Mouse (Mus musculus) layer of hippocampus, adult 9-10 months (tissue): ENCODE measurements at regions not wholly inside any gene's neighbourhood (a gene's known extent, or its start where the extent isn't known, plus 50 kb on each side); places are given as distances from the start of the nearest gene placed in this dataset.

Source experiments
- DNase-seq: peaks from one replicate; pipeline ENCODE4 v3.0.0; 2022; ENCODE audit warnings: low spot score

DNA sequence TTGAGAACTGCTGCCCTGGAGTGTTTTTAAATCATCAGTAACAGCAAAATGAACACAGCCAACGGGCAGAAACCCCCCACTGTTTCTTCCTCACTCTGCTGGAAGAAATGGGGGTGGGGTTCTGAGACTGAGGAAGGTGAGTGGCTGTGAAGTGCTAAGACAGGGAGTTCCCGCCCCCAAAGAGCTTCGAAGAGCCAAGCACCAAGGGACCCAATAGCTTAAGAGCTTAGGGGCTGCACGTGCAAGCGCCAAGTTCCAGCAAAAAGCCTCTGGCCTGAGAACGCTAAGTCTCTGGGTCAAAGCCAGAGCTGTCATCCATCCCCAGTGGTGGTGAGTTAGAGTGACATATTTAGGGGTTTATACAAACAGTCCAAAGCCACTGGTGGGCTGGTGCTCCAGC is 55.1 kb upstream of the Pcbd1 start:
- DNase-seq = no peak

DNA sequence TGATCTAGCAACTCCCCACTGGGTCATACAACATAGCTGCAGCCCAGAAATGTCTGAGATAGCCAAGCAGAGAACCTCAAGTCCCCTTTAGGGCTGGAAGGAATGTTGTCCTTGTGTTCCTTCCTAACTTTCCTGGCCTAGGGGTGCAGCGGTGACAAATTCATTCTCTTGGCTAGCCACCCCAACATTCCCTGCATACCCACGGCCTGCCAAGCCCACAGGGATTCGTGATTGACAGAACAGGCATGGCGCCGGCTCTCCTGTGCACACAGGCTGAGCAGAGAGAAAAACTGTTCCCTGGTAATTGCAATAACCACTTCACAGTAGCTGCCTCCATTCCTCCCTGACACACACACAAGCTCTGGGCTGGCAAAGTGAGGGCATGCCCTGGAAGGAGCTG is 60.5 kb upstream of the Pcbd1 start:
- no peak for DNase-seq

DNA sequence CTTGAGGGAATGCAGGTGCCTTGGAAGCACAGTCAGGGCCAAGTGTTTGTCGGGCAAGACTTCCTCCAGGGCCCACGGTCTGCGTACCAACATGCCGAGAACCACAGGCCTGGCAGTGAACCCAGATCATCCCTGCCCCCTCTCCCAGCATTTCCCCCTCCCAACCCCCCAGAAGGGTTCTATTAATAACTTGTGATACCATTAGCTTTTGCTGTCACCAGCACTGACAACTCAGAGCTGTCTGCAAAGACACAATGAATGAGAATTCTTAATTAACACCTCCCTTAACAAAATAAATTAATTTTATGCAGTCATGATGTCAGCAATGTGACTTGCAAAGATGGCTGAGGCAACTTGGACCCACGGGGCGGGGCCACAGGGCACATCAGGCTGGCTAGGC is 61.9 kb upstream of the Pcbd1 start:
- DNase-seq = no peak

DNA sequence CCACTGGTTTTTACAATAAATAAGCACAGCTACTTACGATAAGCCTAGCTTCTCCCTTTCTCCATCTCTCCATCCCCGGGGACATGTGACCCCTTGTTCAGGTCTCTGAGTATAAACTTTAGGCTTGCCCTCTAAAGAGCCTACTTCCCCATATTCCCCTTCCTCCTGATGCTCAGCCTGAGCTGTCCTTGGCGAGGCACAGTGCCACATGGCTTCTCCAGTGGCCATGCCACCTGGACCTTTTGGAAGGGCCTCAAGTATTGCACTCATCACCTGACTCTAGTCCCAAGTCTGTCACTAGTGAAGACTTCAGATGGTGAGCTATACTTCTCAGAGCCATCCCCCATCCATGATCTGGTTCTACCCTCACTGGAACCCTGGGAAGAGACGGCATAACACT is 64.1 kb upstream of the Pcbd1 start:
- no peak for DNase-seq

DNA sequence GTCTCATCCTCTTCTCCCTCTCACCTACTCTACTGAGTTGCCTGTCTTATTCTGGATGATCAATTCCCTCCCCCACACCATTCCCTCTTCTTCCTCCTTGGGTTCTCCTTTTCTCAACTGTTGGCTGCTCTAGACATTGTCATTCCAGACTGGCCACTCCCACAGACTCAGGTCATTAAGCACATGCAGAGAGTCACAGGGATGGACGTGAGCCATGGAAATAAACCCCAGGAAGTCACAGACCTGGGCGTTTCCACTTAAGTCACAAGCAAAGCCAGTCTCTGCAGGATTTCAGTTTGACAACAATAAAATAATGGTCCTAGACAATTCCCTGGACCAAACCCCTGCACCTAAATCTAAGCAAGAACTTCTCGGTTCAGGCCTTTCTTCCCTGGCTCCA is 65.0 kb upstream of the Pcbd1 start:
- DNase-seq = no peak

DNA sequence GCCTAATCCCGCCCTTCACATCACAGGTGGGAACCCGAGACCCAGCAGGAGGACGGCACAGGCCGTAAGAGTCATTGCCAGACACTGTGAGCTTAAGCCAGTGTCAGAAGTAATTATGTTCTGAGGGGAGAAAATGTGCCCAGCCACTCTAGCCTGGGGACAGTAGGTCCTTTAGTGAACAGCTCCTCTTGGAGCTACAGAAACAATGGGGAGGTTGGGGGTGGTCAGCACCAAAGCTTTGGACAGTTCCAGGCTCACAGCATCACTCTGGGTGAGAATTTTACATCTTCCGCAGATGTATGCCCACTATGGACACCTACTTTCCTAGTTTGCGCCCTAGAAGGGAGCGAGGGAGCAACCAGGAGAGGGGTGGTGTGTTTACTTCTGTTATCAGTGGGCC is 65.7 kb upstream of the Pcbd1 start:
- DNase-seq = no peak

DNA sequence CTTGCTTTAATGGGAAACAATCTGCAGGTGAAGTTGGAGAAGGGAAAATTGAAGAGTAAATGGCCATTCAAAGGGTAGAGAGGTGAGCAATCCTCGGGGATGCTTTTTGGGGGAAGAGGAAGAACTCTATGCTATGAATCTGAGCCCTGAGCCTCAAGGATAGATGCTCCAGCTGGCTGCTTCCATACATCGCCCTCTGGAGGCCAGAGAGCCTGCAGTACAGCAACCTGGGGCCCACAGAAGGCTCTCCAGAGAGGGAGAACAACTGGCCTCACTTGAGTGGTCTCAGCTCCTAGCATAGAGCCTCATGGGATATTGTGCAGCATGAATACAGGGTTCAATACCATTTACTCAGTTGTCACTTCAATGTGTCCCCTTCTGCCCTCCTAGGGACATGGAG is 69.6 kb upstream of the Pcbd1 start:
- no peak for DNase-seq

DNA sequence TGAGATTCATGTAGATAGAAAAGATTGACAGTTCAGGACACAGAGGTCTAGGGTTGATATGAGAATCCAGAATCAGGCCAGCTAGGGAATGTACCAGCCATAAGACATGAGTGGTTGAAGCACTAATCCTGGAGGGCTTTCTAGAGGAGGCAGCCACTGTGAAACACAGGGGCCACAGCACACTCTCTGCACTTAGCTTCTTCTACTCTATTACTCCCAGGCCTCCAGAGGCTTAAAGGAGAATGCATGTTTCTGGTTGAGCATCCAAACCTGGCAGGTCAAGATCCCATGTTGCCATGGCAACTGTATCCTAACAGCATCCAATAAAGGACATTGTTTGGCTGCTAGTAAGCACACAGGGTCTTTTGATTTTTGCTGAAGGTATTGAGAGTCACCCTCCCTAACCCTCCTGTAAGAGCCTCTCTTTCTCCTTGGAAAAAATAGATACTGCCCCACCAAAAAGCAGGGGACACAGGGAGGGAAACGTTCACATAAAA is 76.9 kb upstream of the Pcbd1 start:
- DNase-seq = no peak

DNA sequence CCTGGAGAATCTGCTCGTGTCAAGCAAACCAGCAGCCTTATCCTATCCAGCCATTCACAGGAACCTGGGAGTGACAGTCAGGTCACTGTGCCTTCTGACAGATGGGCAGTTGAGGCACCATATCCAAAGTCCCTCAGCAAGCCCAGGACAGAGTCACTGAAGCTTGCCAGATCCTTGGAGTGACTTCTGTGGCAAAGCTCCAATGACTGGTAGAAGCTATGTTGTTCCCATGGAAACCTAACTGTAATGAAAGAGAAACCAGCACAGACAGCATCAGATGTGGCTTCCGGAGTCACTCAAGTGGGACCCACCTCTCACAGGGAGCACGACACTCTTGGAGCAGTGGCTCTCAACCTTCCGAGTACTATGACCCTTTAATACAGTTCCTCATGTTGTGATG is 78.4 kb upstream of the Pcbd1 start:
- DNase-seq = no peak

DNA sequence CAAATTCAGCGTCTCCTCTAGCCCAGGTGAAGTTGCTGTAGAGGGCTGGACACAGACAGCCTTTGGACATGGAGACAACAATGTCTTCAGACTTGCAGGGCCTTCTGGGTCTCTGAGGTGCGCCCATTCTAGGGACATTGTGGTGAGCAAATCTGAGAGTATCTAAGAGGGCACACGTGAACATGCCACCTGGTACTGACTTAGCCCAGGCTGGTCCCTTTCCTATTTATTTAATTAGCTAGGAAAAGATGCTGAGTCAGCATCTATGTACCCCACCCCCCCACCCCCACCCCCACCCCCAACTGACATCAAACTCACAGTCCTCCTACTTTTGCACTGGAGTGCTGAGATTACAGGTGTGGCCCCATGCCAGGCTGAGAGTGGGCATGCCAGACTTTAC is 81.7 kb upstream of the Pcbd1 start:
- no peak for DNase-seq

DNA sequence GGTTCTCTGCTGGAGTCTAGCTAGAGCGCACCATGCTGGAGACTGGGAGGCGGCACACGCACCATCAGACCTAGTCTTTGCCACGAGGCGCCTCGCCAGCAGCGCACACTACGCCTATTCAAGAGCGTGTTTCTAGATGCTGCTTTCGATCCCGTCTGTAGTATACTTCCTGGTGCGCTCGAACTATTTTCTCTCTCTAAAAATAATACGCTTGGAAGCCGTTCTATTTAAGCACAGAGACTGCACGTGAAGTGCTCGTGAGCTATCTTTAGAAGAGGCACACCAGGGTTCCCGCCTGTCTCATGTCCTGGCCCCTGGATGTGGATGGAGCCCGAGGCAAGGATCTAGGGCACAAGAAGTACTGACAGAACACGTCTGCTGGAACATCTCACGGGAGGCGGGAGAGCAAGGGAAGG is 87.4 kb upstream of the Pcbd1 start:
- no peak for DNase-seq

DNA sequence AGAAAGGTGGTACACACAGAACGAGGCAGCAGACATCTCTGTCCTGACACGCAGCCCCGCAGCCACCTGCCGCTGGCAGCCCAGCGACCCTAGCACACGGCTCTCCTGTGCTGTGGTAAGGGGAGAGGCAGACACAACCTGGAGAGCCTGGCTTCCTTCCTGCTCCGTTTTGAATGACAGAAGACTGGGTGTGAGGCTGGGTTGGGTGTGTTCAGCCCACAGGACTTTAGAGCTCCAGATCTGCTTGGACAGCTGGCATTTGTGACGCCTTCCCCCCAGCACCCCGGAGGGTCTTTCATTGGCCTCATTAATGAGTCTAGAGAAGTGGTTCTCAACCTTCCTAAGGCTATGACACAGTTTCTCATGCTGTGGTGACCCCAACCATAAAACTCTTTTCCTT is 91.7 kb upstream of the Pcbd1 start:
- no peak for DNase-seq

DNA sequence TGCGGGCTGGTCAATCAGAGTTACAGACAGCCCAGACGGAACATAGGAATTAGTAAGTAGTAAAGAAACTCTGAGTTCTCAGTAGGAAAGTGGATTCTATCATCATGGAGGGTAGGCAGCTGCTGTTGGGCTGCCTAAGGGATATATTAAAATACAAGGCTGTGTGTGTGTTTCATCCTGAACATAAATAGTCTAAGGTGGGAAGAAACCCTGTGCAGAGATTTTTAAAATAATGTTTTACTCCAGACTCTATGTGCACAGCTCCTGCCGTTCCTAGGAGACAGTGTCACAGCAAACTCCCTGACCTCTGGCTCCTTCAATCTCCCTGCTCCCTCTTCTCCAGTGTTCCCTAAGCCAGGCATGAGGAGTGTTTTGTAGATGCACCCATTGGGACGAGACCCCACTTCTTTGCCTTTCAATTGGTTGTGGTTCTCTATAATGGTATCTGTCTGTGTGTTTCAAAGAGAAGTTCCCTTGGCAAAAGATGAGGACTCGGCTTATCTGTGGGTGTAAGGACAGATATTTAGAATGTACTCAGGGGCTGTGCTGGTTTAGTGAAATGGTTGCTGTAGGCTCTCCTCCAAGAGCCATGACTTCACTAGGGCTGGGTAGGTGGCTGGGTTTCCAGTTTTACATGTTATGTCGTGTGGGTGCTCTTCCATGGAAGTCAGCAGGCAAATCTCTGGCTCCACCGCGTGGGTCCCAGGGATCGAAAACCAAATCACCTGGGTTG is 93.1 kb upstream of the Pcbd1 start:
- DNase-seq = no peak

DNA sequence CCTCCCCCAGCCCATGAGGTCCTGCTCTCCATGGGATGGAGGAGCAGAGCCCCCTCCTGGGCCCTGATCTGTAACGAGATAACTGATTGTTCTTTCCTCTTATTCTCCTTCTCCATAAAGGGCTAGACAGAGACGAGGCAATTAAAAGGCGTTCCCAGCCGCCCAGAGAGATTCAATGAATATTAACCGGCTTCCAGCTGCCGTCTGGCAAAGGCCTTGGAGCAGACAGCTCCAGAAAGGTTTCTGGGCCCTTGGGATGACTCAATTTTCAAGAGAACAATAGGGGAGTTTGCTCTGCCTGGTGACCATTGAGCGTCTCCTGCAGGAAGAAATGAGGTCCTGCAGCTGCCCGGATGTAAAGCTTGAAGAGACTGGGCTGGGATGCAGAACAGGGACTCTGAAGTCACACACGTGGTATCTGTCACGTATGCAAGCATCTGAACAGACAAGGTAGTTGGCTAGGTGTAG is 104.0 kb upstream of the Pcbd1 start:
- DNase-seq = no peak

DNA sequence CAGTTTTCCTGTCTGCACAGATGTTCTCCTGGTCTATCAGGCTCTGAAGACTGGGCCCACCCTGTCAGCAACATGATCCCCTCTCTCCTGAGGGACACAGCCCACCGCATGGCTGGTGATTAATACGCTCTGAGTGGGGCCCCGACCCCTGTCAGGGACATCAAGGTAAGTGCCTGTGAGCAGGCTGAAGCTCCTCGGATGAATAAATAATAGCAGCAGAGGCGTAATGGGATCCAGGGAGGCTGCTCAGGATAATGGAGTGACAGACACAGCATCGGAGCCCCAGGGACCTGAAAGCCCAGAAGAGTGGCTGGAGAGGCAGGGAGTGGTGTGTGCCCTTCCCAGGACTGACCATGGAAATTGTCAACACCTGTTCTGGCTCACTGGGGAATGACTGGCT is 107.4 kb upstream of the Pcbd1 start:
- DNase-seq = no peak

DNA sequence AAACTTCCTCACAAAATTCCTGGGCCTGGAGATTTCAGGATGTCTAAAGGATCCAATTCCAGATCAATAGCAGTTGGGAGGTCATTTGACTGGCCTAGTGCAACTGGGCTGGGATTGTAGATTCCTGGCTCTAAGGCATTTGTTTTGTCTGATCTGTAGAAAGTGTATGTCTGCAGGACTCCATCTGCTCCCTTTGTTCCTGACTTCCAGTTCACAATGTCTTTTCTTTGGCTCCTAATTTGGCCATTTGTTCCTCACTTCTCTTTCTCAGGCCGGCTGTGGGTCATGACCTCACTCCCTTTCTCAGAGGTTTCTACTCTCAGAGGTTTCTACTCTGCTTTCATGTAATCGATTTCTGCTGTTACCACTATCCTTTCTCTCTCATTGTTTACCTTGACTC is 115.5 kb upstream of the Pcbd1 start:
- DNase-seq = no peak

DNA sequence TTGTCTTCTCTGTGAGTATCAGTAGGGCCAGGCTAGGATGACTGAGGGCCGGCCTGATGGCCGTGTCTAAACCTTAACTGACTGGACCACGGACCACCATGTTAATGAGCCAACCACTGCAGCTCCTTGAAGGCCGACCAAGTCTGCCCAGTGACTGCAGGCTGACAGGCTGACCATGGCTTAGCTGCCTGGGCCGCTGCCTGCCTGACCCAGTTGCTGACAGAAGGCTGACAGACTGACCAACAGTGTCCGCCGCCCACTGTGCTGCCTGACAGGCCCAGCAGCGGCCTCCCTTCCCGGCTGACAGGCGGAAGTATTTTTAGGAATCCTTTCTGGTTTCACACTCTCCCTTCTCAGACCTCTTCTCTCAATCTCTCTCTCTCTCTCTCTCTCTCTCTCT is 124.3 kb upstream of the Pcbd1 start:
- no peak for DNase-seq

DNA sequence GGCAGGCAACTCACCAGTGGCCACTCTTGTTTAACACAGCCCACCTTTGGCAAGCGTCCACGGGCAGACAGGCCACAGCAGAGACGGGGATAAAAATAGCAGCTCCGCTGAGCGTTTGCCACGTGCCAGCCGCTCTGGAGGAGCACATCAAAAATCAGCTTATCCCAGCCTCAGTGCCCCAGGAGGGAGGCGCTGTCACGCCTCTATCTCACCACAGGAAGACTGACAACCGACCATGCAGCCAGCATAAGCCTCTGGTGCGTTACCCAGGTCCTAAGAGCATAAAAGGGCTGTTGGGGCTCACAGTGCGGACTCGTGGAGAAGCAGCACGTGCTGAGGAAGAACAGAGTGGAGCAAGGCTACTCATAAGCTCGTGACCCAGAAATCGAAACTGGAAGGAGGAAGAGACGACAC is 126.4 kb upstream of the Unc5b start:
- peak; percentile 4 for DNase-seq

DNA sequence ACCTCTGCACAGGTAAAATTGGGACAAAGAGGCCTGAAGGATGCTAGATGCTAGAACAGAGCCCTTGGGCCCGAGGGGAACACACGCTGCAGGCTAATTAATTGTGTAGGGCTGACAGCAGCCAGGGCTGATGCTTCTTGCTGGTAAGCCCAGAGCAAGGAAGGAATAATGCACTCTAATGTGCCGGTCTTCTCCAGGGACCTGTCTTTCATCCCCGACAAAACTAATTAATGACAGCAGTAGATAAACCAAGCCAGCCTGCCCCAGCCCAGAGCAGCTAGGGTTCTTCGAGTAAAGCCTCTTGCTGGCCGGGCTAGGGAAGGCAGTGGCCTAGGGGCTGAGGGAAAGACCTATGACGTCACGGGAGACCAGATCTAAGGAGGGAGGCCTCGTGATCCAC is 124.1 kb upstream of the Unc5b start:
- no peak for DNase-seq

DNA sequence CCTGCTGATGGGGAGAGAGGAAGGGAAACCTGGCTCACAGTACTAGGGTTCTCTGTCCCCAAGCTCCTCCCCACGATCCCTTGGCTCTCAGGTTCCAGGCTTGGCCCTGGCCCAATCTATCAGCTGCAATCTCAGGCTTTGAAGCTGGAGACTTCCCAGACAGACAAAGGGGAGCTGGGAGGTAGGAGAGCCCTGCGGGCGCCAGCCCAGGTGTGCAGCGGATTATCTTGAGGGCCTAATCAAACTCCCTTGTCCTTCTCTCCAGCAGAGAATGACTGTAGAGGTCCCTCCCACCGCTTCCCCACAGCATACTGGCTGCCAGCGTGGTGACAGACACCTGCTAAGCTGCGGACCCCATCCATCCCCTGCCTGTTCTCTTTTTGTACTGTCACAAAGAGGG is 121.1 kb upstream of the Unc5b start:
- DNase-seq = no peak

DNA sequence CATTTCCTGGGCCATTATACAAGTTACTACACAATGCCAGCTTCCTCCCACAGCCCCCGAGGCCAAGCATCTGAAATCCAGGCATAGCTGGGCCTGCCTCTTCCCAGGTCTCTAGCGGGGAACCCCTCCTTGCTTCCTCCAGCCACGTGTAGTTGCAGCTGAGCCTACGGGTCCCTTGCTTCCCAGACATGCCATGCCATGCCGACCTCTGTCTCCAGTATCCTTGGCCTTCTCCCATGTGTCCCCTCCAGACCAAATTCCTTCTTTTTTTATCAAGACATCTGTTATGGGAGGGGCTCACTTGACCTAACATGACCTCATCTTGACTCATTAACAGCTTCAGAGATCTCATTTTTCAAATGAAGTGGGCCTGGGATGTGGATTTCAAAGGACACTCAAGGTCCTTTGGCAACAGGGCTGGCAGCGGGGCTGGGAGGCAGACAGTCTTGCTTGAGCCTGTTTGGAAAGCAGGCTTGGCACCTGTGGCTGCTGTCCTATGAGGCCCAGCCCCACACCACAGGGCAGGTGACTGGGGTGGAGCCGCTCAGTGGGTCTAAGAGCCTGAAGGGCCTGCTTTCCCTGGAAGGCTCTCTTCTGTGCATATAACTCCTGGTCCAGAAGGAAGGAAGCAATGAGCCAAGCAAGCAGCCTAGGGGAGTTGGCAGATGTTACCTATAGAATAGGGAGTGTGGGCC is 117.7 kb upstream of the Unc5b start:
- no peak for DNase-seq

DNA sequence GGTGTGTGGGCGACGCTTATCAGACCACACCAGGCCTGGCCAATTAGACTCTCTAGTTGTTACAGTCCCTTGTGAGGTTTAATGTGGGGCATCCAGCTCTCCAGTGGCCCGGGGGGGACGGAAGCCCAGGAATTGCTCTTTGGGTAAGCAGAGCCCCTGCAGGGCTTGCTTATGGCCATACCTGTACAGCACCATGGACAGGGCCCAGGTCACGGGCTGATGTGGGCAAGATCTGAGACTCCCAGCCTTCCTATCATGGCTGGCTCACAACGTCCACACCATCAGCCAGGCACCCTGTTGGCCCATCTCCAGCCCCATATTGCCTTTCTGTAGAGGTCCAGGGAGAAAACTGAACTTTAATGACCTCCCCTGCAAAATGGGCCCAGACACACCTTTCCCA is 111.7 kb upstream of the Unc5b start:
- DNase-seq = no peak

DNA sequence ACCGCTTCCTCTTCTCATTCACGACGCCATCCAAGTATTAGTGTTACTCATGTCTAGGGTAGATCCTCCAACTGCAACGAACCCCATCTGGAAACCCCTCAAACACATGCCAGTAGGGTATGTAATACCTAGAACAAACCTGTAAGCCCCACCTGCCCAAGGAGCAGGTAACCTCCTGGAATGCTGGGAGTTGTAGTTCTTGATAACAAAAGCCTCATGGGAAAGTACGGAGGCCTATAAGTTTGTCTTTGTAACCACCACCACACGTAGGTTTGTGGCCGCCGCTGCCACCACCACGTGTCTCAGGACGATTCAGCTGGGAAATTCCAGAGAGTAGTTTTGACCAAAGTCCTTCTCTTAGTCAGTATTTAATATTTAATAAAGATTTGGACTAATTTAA is 107.4 kb upstream of the Unc5b start:
- DNase-seq = no peak

DNA sequence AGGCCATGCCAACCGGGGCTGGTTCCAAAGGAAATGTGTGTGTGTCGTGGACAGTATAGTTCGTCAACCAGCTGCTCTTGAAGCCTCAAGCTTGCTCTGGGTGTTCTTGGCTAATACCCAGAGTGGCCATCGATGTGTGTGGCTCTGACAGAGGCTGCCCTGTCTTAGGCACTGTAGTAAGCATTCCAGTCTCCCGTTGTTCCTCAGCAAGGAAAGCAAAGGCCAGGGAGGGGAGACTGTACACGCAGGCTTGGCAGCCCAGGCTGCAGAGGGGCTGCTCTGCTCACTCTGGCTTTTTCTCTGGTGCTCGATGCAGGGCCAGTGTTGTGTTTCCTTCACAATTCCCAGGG is 106.1 kb upstream of the Unc5b start:
- no peak for DNase-seq
